Mouse (Mus musculus): Measurements from ENCODE around the gene Otud1. TPM values are rescaled to one million over a fixed set of nuclear protein-coding genes. Genes with fewer than 3 reads are reported as not detected.
A peak's percentile ranks its signal among the peaks of the same experiment; 100 is the strongest.

Otud1 gene
- total RNA-seq (2014; rRNA removed) = 7.4 and 10.3 TPM in 2 replicates
- 3.6 TPM in 2 replicates for polyA plus RNA-seq (2015; fragmentation: Nextera tagmentation; extraction: Ambion mirVana)

GRCm38 (mm10) chr2:19657158-19657874, at the start of gene Otud1:
Gene Otud1, plus strand, starts transcription at chr2:19657752.
- Histone ChIP-seq H3K9ac (peak within 1 kb of the TSS; percentile 80), H3K4me2 (ENCODE audit: low read depth) (peak within 1 kb of the TSS; percentile 79), H3K4me3 (ENCODE audit: low read depth, low read length) (peak within 1 kb of the TSS; percentile 82), H3K27ac (ENCODE audit: low read depth, low read length) (peak within 1 kb of the TSS; percentile 87), H3K27me3 (ENCODE audit: insufficient read depth, low read length) (no peaks in the 10 kb centered on the region), H3K4me1 (ENCODE audit: insufficient read depth) (no peaks in the 10 kb centered on the region), H3K9me3 (ENCODE audit: low read length) (no peaks in the 10 kb centered on the region), H3K36me3 (ENCODE audit: insufficient read depth) (no peaks in the 10 kb centered on the region)
- DNase-seq = peak; percentile 97
- peak; percentile 95 for ATAC-seq
- TF ChIP-seq CTCF (IDR thresholded peaks at IDR 0.05; ENCODE audit: low read depth) = peak; percentile 58
- under 1% methylated on average over 61 of the region's 62 CpGs for whole genome bisulfite sequencing

- WGBS = 45% methylated on average over 1 of the region's 1 CpGs
- no peak overlapping the region for H3K9ac ChIP-seq
- no peak for TF ChIP-seq CTCF (IDR thresholded peaks at IDR 0.05; ENCODE audit: low read depth)
- ATAC-seq (0 out of 2 replicates have a peak, but pooled peaks have one; percentile 6), DNase-seq (no peak)
- no peaks in the 10 kb centered on the region for H3K27me3 ChIP-seq (ENCODE audit: insufficient read depth, low read length)
- H3K4me1 ChIP-seq (ENCODE audit: insufficient read depth) = no peaks in the 10 kb centered on the region
- no peak overlapping the region for H3K4me2 ChIP-seq (ENCODE audit: low read depth)
- H3K4me3 ChIP-seq (ENCODE audit: low read depth, low read length) = no peak overlapping the region
- H3K36me3 ChIP-seq (ENCODE audit: insufficient read depth) = no peaks in the 10 kb centered on the region
- no peaks in the 10 kb centered on the region for H3K9me3 ChIP-seq (ENCODE audit: low read length)
- H3K27ac ChIP-seq (ENCODE audit: low read depth, low read length) = 0 out of 2 replicates have a peak overlapping the region, but pooled peaks have one; percentile 16
Observed at GRCm38 (mm10) chr2:19607852-19608251, 49.7 kb upstream of the Otud1 start.

GRCm38 (mm10) chr2:19608410-19609073, 49.0 kb upstream of the Otud1 start:
- TF ChIP-seq CTCF (IDR thresholded peaks at IDR 0.05; ENCODE audit: low read depth) = no peak
- Histone ChIP-seq H3K27me3 (ENCODE audit: insufficient read depth, low read length) (no peaks in the 10 kb centered on the region), H3K4me2 (ENCODE audit: low read depth) (no peak overlapping the region), H3K9ac (no peak overlapping the region), H3K4me3 (ENCODE audit: low read depth, low read length) (no peak overlapping the region), H3K9me3 (ENCODE audit: low read length) (no peaks in the 10 kb centered on the region), H3K27ac (ENCODE audit: low read depth, low read length) (no peak overlapping the region), H3K36me3 (ENCODE audit: insufficient read depth) (no peaks in the 10 kb centered on the region), H3K4me1 (ENCODE audit: insufficient read depth) (no peaks in the 10 kb centered on the region)
- ATAC-seq (peak; percentile 66), DNase-seq (peak; percentile 26)
- WGBS = 52% methylated on average over 3 of the region's 3 CpGs

- 93% methylated on average over 1 of the region's 1 CpGs for WGBS
- H3K9me3 ChIP-seq (ENCODE audit: low read length) = no peaks in the 10 kb centered on the region
- H3K4me3 ChIP-seq (ENCODE audit: low read depth, low read length) = no peak overlapping the region
- no peak for ATAC-seq
- TF ChIP-seq CTCF (IDR thresholded peaks at IDR 0.05; ENCODE audit: low read depth) = no peak
- no peaks in the 10 kb centered on the region for H3K27me3 ChIP-seq (ENCODE audit: insufficient read depth, low read length)
- DNase-seq = no peak
- H3K36me3 ChIP-seq (ENCODE audit: insufficient read depth) = no peaks in the 10 kb centered on the region
- no peak overlapping the region for H3K9ac ChIP-seq
- no peaks in the 10 kb centered on the region for H3K4me1 ChIP-seq (ENCODE audit: insufficient read depth)
- no peak overlapping the region for H3K27ac ChIP-seq (ENCODE audit: low read depth, low read length)
- no peak overlapping the region for H3K4me2 ChIP-seq (ENCODE audit: low read depth)
Observed at GRCm38 (mm10) chr2:19622041-19622440, 35.5 kb upstream of the Otud1 start.

- no peak overlapping the region for H3K27ac ChIP-seq (ENCODE audit: low read depth, low read length)
- no peak overlapping the region for H3K4me3 ChIP-seq (ENCODE audit: low read depth, low read length)
- no peak for TF ChIP-seq CTCF (IDR thresholded peaks at IDR 0.05; ENCODE audit: low read depth)
- H3K27me3 ChIP-seq (ENCODE audit: insufficient read depth, low read length) = no peaks in the 10 kb centered on the region
- H3K36me3 ChIP-seq (ENCODE audit: insufficient read depth) = no peaks in the 10 kb centered on the region
- no peak overlapping the region for H3K9ac ChIP-seq
- no peak overlapping the region for H3K4me2 ChIP-seq (ENCODE audit: low read depth)
- no peak for ATAC-seq
- WGBS = 85% methylated on average over 6 of the region's 6 CpGs
- H3K9me3 ChIP-seq (ENCODE audit: low read length) = no peaks in the 10 kb centered on the region
- DNase-seq = no peak
- no peaks in the 10 kb centered on the region for H3K4me1 ChIP-seq (ENCODE audit: insufficient read depth)
Observed at GRCm38 (mm10) chr2:19627044-19627443, 30.5 kb upstream of the Otud1 start.

- H3K9me3 ChIP-seq (ENCODE audit: low read length) = no peaks in the 10 kb centered on the region
- no peak overlapping the region for H3K27ac ChIP-seq (ENCODE audit: low read depth, low read length)
- no peak for TF ChIP-seq CTCF (IDR thresholded peaks at IDR 0.05; ENCODE audit: low read depth)
- H3K27me3 ChIP-seq (ENCODE audit: insufficient read depth, low read length) = no peaks in the 10 kb centered on the region
- no peak overlapping the region for H3K4me2 ChIP-seq (ENCODE audit: low read depth)
- DNase-seq = no peak
- no peaks in the 10 kb centered on the region for H3K36me3 ChIP-seq (ENCODE audit: insufficient read depth)
- no peak overlapping the region for H3K4me3 ChIP-seq (ENCODE audit: low read depth, low read length)
- WGBS = 84% methylated on average over 4 of the region's 4 CpGs
- H3K4me1 ChIP-seq (ENCODE audit: insufficient read depth) = no peaks in the 10 kb centered on the region
- H3K9ac ChIP-seq = no peak overlapping the region
- ATAC-seq = no peak
Observed at GRCm38 (mm10) chr2:19627920-19628608, 29.5 kb upstream of the Otud1 start.
